Mouse (Mus musculus) thymus, postnatal 14 days (tissue): Measurements from ENCODE around the gene Trim7.
"Not testable (repeated sequence)": the region's sequence is repeated elsewhere in the genome, so short reads cannot be mapped to it uniquely, and the experiment has no call there.

Experiments
- DNase-seq: peaks from one replicate; pipeline ENCODE4 v3.0.0; 2021

Trim7 gene

DNA sequence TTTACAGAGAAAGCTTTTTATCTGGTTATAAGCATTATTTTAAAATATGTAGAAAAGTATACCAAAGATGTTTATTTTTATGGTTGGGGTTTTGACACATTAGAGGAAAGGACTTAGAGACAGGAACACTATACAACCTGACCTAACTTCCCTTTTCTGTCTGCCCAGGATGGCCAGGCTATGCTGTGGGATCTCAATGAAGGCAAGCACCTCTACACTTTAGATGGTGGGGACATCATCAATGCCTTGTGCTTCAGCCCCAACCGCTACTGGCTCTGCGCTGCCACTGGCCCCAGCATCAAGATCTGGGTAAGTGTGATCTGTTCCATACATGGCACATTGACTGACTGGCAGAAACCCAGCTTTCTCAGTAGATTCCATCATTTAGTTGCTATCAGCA is 22.0 kb upstream of the Trim7 start:
- no peak for DNase-seq

GRCm38 (mm10) chr11:48804922-48805321 is 21.0 kb upstream of the Trim7 start:
- no peak for DNase-seq

GRCm38 (mm10) chr11:48806856-48807562 is 18.9 kb upstream of the Trim7 start:
- DNase-seq, result no peak

DNA sequence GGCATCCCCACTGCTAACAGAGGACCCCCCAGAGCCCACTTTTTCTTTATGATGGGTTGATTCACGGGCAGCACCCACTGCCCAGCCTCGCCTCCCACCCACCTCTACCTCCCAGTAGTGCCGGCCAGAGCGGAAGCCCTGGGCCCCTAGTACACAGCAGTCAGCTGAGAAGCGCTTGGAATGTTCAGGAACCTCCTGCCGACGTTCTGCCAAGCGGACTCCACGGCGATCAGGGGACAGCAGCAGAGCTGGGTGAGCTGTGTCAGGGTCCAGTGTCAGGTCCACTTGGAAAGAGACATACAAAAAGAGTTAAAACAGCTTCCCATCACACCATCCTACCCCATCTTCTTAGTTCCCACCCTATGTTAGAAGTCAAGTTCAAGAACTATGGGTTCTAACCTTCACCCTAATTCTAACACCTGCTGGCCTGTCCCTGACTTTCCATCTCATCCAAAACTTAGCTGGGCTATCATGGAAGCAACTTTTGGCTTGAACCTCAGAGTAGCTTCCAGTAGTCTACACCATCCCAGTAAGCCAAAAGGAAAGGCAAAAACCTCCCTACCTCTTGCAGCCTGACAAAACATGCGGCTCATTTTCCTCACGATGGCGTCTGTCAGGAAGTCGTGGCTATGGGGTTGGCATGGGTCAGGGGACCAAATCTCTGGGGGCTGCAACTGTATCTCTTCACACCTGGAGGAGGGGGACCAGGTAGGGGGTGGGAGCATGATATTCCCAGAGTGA is 18.2 kb upstream of the Trim7 start:
- no peak for DNase-seq

- no peak for DNase-seq
Observed at GRCm38 (mm10) chr11:48808304-48808646, 17.7 kb upstream of the Trim7 start.

DNA sequence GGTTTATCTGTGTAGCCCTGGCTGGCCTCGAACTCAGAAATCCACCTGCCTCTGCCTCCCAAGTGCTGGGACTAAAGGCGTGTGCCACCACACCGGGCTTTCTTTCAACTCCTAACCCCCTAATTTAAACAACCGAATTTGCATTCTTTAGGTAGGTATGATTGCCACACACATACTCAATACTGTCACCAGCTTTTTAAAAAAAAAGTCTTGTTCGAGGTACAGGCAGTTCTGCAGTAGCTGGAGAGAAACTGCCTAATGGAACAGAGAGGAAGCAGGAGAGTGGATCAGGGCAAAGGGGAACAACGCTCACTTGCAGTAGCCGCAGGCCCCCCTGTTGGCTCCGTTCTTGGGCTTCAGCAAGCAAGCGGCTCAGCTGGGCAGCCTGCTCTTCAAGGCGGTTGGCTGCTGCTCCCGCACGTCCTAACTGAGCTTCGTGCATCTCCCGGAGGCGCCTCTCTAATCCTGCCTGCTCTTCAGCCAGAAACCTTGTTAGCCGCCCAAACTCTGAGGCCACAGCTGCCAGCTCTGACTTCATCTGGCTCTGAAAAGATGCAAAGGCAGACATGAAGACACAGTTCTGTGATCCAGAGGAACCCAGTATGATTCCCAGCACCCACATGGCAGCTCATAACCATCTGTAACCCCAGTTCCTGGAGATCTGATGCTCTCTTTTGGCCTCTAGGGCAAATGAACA is 17.1 kb upstream of the Trim7 start:
- no peak for DNase-seq

- no peak for DNase-seq
Observed at GRCm38 (mm10) chr11:48809434-48809830, 16.5 kb upstream of the Trim7 start.

GRCm38 (mm10) chr11:48810142-48810541 is 15.8 kb upstream of the Trim7 start:
- no peak for DNase-seq

DNA sequence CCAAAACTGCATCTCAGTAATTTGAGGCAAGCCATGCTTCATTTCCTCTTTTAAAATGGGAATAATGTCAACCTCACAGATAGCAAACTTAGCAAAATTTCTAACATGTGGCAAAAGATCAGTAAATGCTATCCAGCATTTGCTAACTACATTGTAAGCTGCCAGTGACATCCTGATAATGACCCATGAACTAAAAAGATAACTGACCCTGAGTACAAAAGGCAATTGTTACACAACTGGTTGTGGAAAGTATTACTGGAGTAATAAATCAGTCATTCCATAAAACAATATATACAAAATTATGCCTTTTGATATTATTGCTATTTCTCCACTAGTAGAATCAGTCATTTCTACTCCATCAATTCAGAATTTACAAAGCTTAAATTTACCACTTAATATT is 12.2 kb upstream of the Trim7 start:
- no peak for DNase-seq

DNA sequence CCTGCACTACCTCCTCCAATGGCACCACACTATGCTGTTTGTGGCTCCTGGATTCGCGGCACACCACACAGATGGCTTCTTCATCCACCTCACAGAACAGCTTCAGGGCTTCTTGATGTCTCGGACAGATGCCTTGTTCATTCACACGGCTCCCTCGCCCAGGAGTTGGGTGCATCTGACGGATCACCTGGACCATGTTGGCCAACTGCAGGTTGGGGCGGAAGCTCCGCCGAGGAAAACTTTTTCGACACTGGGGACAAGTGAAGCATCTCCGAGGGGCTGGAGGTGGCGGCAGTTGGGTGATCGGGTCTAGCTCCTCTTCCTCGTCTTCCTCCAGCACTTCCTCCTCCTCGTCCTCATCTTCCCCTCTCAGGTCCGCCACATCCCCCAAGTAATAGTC is 10.1 kb upstream of the Trim7 start:
- DNase-seq, result peak; percentile 32

GRCm38 (mm10) chr11:48816281-48816781 is 9.6 kb upstream of the Trim7 start:
- DNase-seq, result no peak

DNA sequence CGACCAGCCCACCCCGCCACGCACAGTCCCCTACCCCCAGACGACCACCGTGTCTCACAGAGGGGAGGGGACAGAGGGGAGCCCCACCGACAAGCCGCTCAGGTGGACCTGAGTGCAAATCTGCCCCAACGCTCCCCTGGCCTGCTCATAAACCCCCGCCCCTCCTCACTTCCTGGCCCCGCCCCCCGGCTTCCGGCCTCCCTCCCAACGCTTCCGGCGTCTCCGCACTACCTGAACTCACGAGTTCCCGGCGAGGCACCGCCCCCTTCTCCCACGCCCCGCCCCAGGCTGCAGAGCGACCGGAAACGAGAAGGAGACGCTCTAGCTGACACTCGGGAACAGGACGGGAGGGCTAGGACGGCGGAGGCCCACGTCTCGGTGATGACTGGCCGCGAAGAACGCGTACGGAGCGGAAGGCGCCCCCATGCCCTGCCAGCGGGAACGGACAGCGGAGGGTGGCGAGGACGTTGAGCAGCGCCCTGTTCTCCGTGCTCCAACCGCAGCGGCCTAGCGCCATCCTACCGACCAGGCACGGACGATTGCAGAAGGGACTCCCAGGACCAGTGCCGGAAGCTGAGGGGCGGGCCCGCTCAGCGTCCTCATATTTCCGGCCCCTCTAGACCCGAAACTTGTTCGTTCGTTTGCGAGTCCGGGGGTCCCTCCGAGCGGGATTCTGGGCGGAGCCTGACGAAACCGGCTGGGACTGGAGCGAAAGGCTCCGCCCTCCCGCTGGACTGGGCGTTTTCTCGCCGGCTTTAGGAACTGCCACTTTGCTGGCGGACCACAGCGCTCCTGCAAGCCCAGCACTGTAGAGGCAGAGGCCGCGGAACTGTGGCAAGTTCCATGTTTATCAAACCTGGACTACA is 8.9 kb upstream of the Trim7 start, which contains the start of gene Trim41:
TSS of gene Trim41 (minus strand) at position 554 of the 866 bp plus-strand sequence.
- DNase-seq, result peak; percentile 100

DNA sequence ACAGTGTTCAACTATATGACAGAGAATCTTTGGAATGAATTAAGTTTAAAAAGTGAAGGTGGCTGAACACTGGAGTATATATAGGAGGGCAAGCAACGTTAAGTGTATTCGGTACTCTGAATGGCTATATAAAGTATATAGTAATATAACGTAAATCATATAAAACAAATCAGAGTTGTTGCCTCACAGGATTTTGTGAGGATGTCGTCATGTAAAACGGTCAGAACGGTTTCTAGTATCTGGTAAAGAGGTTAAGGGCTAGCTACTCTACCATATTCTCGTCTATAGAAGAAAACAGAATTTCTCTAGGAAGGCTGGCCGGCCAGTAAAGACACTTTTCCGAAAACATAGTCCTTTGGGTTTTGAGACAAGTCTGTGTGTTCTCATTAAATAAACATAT is 8.1 kb upstream of the Trim7 start:
- DNase-seq, result no peak

GRCm38 (mm10) chr11:48818346-48818745 is 7.6 kb upstream of the Trim7 start:
- DNase-seq, result peak; percentile 87

- no peak for DNase-seq
Observed at GRCm38 (mm10) chr11:48819614-48820307, 6.2 kb upstream of the Trim7 start.

- DNase-seq, result no peak
Observed at GRCm38 (mm10) chr11:48820308-48820674, 5.6 kb upstream of the Trim7 start.

- DNase-seq, result not testable (repeated sequence)
Observed at GRCm38 (mm10) chr11:48821299-48821698, 4.6 kb upstream of the Trim7 start.

- DNase-seq, result no peak
Observed at GRCm38 (mm10) chr11:48822768-48823512, 3.0 kb upstream of the Trim7 start.

DNA sequence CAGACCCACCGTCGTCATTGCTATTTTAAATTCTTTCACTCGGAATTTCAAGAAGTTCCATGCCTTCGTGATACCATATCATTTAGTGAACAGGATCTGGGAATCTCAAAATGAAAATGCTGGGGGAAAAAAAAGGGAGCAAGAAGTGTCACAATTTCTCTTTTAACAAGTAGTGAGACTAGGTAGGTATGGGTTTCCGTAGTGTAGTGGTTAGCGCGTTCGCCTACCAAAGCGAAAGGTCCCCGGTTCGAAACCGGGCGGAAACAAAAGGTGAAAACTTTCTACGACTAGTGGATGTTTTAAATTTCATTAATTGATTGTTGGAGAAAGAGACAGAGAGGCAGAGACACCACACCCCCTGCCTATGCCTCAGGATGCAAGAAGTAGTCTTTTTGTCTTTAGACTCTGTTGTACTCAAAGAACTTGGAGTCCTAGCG is 2.4 kb upstream of the Trim7 start:
- DNase-seq, result peak; percentile 75

GRCm38 (mm10) chr11:48824311-48824830 is 1.6 kb upstream of the Trim7 start:
- no peak for DNase-seq

DNA sequence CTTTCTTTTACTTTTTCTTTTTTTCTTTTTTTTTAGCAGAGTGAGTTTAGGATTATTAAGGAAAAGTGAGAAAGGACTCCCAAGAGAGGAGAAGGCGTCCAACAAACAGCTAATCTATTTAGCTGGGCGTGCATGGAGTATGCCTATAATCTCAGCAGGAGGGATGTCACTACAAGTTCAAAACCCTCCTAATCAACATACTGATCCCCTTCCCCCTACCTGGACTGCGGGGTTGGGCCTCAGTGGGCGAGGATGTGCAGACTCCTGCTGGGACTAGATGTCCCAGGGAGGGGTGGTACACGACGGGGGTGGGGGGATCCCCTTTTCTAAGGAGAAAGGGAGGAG is 784 bp downstream of the Trim7 start:
- no peak for DNase-seq
